Mouse (Mus musculus) heart, adult 8-10 months (tissue): Measurements from ENCODE around the gene Vmn1r9. TPM values are rescaled to one million over a fixed set of nuclear protein-coding genes. Genes with fewer than 3 reads are reported as not detected.
"Not testable (repeated sequence)": the region's sequence is repeated elsewhere in the genome, so short reads cannot be mapped to it uniquely, and the experiment has no call there.

Experiments used
- DNase-seq: peaks from one replicate; pipeline ENCODE4 v3.0.0; 2022; ENCODE audit warnings: low spot score
- total RNA-seq, 4 experiments: library from RNA; stranded (reverse); gene quantifications; 2 replicates each; pipeline ENCODE4 v1.2.4; 2022

Gene Vmn1r9
- total RNA-seq = not detected

DNA sequence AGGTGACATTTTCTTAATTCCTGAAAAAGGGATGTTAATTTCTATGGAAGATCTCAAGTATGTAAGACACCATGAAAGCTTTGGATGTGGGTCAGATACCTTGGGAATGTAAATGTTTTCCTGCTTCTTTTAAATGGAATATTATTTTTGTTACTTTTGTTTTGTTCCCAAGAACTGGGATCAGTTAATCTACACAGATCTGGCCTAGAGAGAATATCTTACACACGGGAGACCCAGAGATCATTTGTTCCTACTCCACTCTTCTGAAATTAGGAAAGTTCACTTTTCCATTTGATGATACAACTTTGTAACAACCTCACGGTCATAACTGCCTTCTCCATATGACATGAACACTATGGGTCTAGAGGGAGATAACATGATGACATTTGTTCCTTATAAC, at the start of gene Vmn1r9:
Vmn1r9 (plus strand) TSS at position 301 of the 400 bp plus-strand sequence.
- no peak for DNase-seq

DNA sequence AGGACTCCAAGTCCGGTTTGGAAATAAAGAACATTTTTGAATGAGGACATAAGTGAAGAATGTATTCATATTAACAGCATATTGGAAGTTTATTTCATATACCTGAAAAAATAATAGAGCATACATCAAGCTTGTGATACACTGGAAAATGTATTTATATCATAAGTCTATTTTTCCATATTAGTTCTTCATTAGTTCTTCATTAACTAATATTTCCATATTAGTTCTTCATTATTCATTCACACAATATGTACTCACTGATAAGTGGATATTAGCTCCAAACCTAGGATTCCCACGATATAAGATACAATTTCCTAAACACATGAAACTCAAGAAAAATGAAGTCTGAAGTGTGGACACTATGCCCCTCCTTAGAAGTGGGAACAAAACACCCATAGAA, 41.4 kb upstream of the Vmn1r9 start, which contains the start of gene Vmn1r7:
Vmn1r7 (minus strand) TSS at position 101 of the 400 bp plus-strand sequence.
- DNase-seq = not testable (repeated sequence)

DNA sequence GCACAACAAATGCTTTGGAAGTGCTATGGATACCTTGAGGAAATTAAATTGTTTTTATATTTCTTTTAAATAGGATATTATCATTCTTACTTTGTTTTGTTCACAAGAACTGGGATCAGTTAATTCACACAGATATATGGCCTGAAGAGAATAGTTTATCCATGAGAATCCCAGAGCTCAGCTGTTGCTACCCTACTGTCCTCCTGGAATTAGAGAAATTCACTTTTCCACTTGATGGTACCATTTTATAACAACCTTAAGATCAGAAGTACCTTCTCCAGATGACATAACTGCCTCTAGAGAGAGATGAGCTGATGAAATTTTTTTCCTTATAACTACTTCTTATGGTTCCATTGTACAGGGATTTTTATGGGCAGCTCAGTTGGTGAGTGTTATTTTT, 34.6 kb upstream of the Vmn1r9 start, which contains the start of gene Vmn1r8:
Vmn1r8 (plus strand) TSS at position 301 of the 400 bp plus-strand sequence.
- DNase-seq = no peak

DNA sequence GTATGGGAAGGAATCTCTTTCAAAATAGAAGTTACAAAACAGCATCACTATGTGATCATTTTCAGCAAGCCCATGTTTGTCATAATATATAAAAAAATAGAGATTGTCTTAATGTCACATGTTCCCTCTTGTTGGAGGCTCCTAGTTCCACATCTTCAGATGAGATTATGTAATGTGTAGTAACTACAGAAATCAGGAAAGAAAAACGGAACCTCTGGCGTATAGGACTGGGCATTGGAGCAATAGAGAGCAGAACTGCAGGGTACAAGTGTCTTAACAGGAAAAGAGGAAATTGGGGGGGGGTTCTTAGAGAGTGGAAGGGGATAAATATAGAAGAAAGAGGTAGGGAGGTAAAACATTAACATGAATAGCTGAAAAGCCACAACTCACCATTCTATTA, 31.9 kb upstream of the Vmn1r9 start:
- no peak for DNase-seq

DNA sequence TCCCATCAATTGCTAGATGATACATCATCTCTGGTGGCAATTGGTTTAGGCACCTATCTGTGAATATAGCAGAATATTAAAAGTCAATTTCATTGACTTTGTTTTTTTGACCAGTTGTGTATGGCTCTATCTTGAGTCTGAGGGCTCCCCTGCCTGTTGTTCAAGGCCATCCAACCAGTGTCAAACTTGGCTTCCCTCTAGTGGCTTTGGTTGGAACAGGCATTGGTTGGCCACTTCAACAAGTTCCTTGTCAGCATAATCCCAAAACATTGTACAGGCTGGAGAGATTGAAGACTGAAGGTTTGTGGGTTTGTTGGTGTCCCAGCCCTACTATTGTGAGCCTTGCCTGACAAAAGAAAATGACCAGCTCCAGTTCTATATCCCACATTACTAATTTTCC, 2.9 kb upstream of the Vmn1r9 start:
- DNase-seq = no peak

DNA sequence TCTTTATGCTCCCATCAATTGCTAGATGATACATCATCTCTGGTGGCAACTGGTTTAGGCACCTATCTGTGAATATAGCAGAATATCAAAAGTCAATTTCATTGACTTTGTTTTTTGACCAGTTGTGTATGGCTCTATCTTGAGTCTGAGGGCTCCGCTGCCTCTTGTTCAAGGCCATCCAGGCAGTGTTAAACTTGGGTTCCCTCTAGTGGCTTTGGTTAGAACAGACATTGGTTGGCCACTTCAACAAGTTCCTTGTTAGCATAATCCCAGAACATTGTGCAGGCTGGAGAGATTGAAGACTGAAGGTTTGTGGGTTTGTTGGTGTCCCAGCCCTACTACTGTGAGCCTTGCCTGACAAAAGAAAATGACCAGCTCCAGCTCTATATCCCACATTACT, 39.8 kb downstream of the Vmn1r9 start:
- no peak for DNase-seq

DNA sequence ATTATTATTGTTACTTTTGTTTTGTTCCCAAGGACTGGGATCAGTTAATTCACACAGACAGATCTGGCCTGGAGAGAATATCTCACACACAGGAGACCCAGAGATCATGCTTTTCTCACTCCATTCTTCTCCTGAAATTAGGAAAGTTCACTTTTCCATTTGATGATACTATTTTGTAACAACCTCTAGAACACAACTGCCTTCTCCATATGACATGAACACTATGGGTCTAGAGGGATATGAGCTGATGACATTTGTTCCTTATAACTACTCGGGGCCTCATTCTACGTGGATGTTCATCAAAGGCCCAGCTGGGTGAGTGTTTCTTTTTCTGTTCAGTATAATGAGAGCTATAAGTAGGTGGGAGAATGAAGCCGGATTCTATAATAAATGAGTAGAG, 42.6 kb downstream of the Vmn1r9 start, which contains the start of gene Vmn1r10:
Vmn1r10 (plus strand) TSS at position 301 of the 400 bp plus-strand sequence.
- no peak for DNase-seq

Other genes starting within 250 kb of the Vmn1r9 start
- 10 to 100 TPM; 86.6 to 95.2 (median 88.9) TPM for gene Fkbp9, start 234.7 kb upstream of the Vmn1r9 start, total RNA-seq
- gene Nt5c3, start 142.9 kb upstream of the Vmn1r9 start, total RNA-seq = 10 to 100 TPM; 71.9 to 85.2 (median 79.4) TPM
- gene Vmn1r4, start 142.8 kb upstream of the Vmn1r9 start, total RNA-seq = under 1 TPM in 1 of 4 experiments, not detected in 3; 0.22 TPM
- gene Vmn1r5, start 96.5 kb upstream of the Vmn1r9 start, total RNA-seq = not detected
- gene Vmn1r6, start 69.5 kb upstream of the Vmn1r9 start, total RNA-seq = not detected
- not detected for gene Vmn1r7, start 41.5 kb upstream of the Vmn1r9 start, total RNA-seq
- gene Vmn1r8, start 34.5 kb upstream of the Vmn1r9 start, total RNA-seq = not detected
- gene Vmn1r10, start 42.7 kb downstream of the Vmn1r9 start, total RNA-seq = not detected
- gene Vmn1r11, start 66.7 kb downstream of the Vmn1r9 start, total RNA-seq = not detected
- gene Vmn1r12, start 90.1 kb downstream of the Vmn1r9 start, total RNA-seq = not detected
- not detected for gene Vmn1r13, start 136.5 kb downstream of the Vmn1r9 start, total RNA-seq
- not detected for gene Vmn1r14, start 164.9 kb downstream of the Vmn1r9 start, total RNA-seq
- not detected for gene Vmn1r15, start 191.2 kb downstream of the Vmn1r9 start, total RNA-seq